Mouse (Mus musculus): ENCODE results near the gene Gm26620. TPM values are rescaled to one million over a fixed set of nuclear protein-coding genes. Genes with fewer than 3 reads are reported as not detected.

Gm26620 gene
- polyA plus RNA-seq, 1 experiment from 2014 or later, result 0.56 TPM

GRCm38 (mm10) chr1:170933940-170934339 lies 49.1 kb downstream of the Gm26620 start:
- no peak for ATAC-seq (ENCODE audit: insufficient read depth, low FRiP score, low TSS enrichment)
- Histone ChIP-seq H3K27me3 (ENCODE audit: control insufficient read depth, insufficient read depth, low read length) (no peaks in the 10 kb centered on the region), H3K27ac (ENCODE audit: low read depth, low read length) (no peak overlapping the region), H3K9ac (ENCODE audit: low read length) (no peak overlapping the region), H3K36me3 (ENCODE audit: control insufficient read depth, insufficient read depth, low read length) (no peaks in the 10 kb centered on the region), H3K4me2 (ENCODE audit: low read depth) (no peak overlapping the region), H3K4me1 (ENCODE audit: control insufficient read depth, insufficient read depth, low read length) (no peaks in the 10 kb centered on the region), H3K9me3 (ENCODE audit: control insufficient read depth, low read length) (no peaks in the 10 kb centered on the region), H3K4me3 (ENCODE audit: low read depth, low read length) (no peak overlapping the region)
- 86% methylated on average over 1 of the region's 1 CpGs for whole genome bisulfite sequencing
- DNase-seq (ENCODE audit: low spot score), result no peak

GRCm38 (mm10) chr1:170934383-170934782 lies 49.5 kb downstream of the Gm26620 start:
- H3K4me1 ChIP-seq (ENCODE audit: control insufficient read depth, insufficient read depth, low read length), result no peaks in the 10 kb centered on the region
- H3K36me3 ChIP-seq (ENCODE audit: control insufficient read depth, insufficient read depth, low read length), result no peaks in the 10 kb centered on the region
- H3K9ac ChIP-seq (ENCODE audit: low read length), result no peak overlapping the region
- H3K4me3 ChIP-seq (ENCODE audit: low read depth, low read length), result no peak overlapping the region
- 62% methylated on average over 2 of the region's 2 CpGs for WGBS
- H3K27ac ChIP-seq (ENCODE audit: low read depth, low read length), result no peak overlapping the region
- H3K9me3 ChIP-seq (ENCODE audit: control insufficient read depth, low read length), result no peaks in the 10 kb centered on the region
- DNase-seq (ENCODE audit: low spot score), result no peak
- H3K4me2 ChIP-seq (ENCODE audit: low read depth), result no peak overlapping the region
- no peaks in the 10 kb centered on the region for H3K27me3 ChIP-seq (ENCODE audit: control insufficient read depth, insufficient read depth, low read length)
- no peak for ATAC-seq (ENCODE audit: insufficient read depth, low FRiP score, low TSS enrichment)

Other genes with a start within 250 kb of the Gm26620 start
- gene Olfml2b, start 240.5 kb upstream of the Gm26620 start, polyA plus RNA-seq (2014; fragmentation: Nextera tagmentation; extraction: Ambion mirVana), result 9.6 and 11.4 TPM in 2 replicates
- 10.7 and 11.9 TPM in 2 replicates for gene Atf6, start 17.3 kb upstream of the Gm26620 start, polyA plus RNA-seq (2014; fragmentation: Nextera tagmentation; extraction: Ambion mirVana)
- gene Dusp12, start 475 bp downstream of the Gm26620 start, polyA plus RNA-seq (2014; fragmentation: Nextera tagmentation; extraction: Ambion mirVana), result 32.9 and 37.4 TPM in 2 replicates
- 0.29 TPM in 1 of 2 replicates, not detected in the other for gene Fcrlb, start 27.9 kb downstream of the Gm26620 start, polyA plus RNA-seq (2014; fragmentation: Nextera tagmentation; extraction: Ambion mirVana)
- not detected in 2 replicates for gene Fcrla, start 42.5 kb downstream of the Gm26620 start, polyA plus RNA-seq (2014; fragmentation: Nextera tagmentation; extraction: Ambion mirVana)
- 0.16 TPM in 1 of 2 replicates, not detected in the other for gene Fcgr2b, start 91.5 kb downstream of the Gm26620 start, polyA plus RNA-seq (2014; fragmentation: Nextera tagmentation; extraction: Ambion mirVana)
- gene Fcgr4, start 133.9 kb downstream of the Gm26620 start, polyA plus RNA-seq (2014; fragmentation: Nextera tagmentation; extraction: Ambion mirVana), result 0.19 and 0.26 TPM in 2 replicates
- 5.6 and 6.7 TPM in 2 replicates for gene Fcgr3, start 179.9 kb downstream of the Gm26620 start, polyA plus RNA-seq (2014; fragmentation: Nextera tagmentation; extraction: Ambion mirVana)
- gene Cfap126, start 228.9 kb downstream of the Gm26620 start, polyA plus RNA-seq (2014; fragmentation: Nextera tagmentation; extraction: Ambion mirVana), result 2.2 and 2.8 TPM in 2 replicates